Mouse (Mus musculus): Measurements from ENCODE around the gene Olfr839-ps1. TPM values are rescaled to one million over a fixed set of nuclear protein-coding genes. Genes with fewer than 3 reads are reported as not detected.

Olfr839-ps1 gene
- polyA plus RNA-seq (2014; fragmentation: Nextera tagmentation; extraction: Ambion mirVana), result not detected in 2 replicates

GRCm38 (mm10) chr9:19177212-19177611 is at the start of gene Olfr839-ps1:
Gene Olfr839-ps1 (minus strand): TSS chr9:19177312.
- no peaks in the 10 kb centered on the region for H3K36me3 ChIP-seq (ENCODE audit: control insufficient read depth, insufficient read depth, low read length)

GRCm38 (mm10) chr9:19136017-19136416 is 41.1 kb downstream of the Olfr839-ps1 start, which contains the start of gene Olfr837:
Gene Olfr837 (plus strand): TSS chr9:19136317.
- no peak for DNase-seq (ENCODE audit: low spot score)
- Histone ChIP-seq H3K27ac (ENCODE audit: low read depth, low read length) (no peak within 1 kb of the TSS), H3K4me2 (ENCODE audit: low read length) (no peak within 1 kb of the TSS), H3K4me1 (ENCODE audit: control insufficient read depth, insufficient read depth, low read length) (no peaks in the 10 kb centered on the region), H3K9ac (ENCODE audit: low read length) (no peak within 1 kb of the TSS), H3K4me3 (ENCODE audit: low read depth, low read length) (no peak within 1 kb of the TSS), H3K9me3 (replicated peaks; ENCODE audit: control insufficient read depth, low read length) (peaks cover 5% of the 10 kb centered on the region; the same call in 1 of the 2 replicates), H3K36me3 (ENCODE audit: control insufficient read depth, insufficient read depth, low read length) (no peaks in the 10 kb centered on the region), H3K27me3 (replicated peaks; ENCODE audit: control insufficient read depth, insufficient read depth, low read length) (no peaks in the 10 kb centered on the region)
- no peak for ATAC-seq
- WGBS, result 77% methylated on average over 1 of the region's 1 CpGs

More at GRCm38 (mm10) chr9:19177212-19177611, at the start of gene Olfr839-ps1:
- H3K9ac ChIP-seq (ENCODE audit: low read length), result no peak within 1 kb of the TSS
- H3K27me3 ChIP-seq (replicated peaks; ENCODE audit: control insufficient read depth, insufficient read depth, low read length), result no peaks in the 10 kb centered on the region
- H3K27ac ChIP-seq (ENCODE audit: low read depth, low read length), result no peak within 1 kb of the TSS
- H3K9me3 ChIP-seq (replicated peaks; ENCODE audit: control insufficient read depth, low read length), result peaks cover 15% of the 10 kb centered on the region
- WGBS, result 79% methylated on average over 1 of the region's 1 CpGs
- H3K4me1 ChIP-seq (ENCODE audit: control insufficient read depth, insufficient read depth, low read length), result no peaks in the 10 kb centered on the region
- DNase-seq (ENCODE audit: low spot score) (no peak), ATAC-seq (no peak)
- no peak within 1 kb of the TSS for H3K4me2 ChIP-seq (ENCODE audit: low read length)
- H3K4me3 ChIP-seq (ENCODE audit: low read depth, low read length), result no peak within 1 kb of the TSS

GRCm38 (mm10) chr9:19120082-19120481 is 57.0 kb downstream of the Olfr839-ps1 start, which contains the start of gene Olfr836:
Gene Olfr836 (plus strand): TSS chr9:19120382.
- no peaks in the 10 kb centered on the region for H3K27me3 ChIP-seq (replicated peaks; ENCODE audit: control insufficient read depth, insufficient read depth, low read length)
- no peaks in the 10 kb centered on the region for H3K4me1 ChIP-seq (ENCODE audit: control insufficient read depth, insufficient read depth, low read length)
- H3K4me2 ChIP-seq (ENCODE audit: low read length), result no peak within 1 kb of the TSS
- no peak within 1 kb of the TSS for H3K9ac ChIP-seq (ENCODE audit: low read length)
- no peak for DNase-seq (ENCODE audit: low spot score)
- H3K4me3 ChIP-seq (ENCODE audit: low read depth, low read length), result no peak within 1 kb of the TSS
- no peaks in the 10 kb centered on the region for H3K9me3 ChIP-seq (replicated peaks; ENCODE audit: control insufficient read depth, low read length)
- no peaks in the 10 kb centered on the region for H3K36me3 ChIP-seq (ENCODE audit: control insufficient read depth, insufficient read depth, low read length)
- ATAC-seq, result no peak
- H3K27ac ChIP-seq (ENCODE audit: low read depth, low read length), result no peak within 1 kb of the TSS

Other genes with a start within 250 kb of the Olfr839-ps1 start
- gene Olfr832, start 240.2 kb downstream of the Olfr839-ps1 start, polyA plus RNA-seq (2014; fragmentation: Nextera tagmentation; extraction: Ambion mirVana), result not detected in 2 replicates
- not detected in 2 replicates for gene Olfr834, start 189.3 kb downstream of the Olfr839-ps1 start, polyA plus RNA-seq (2014; fragmentation: Nextera tagmentation; extraction: Ambion mirVana)
- gene Olfr835, start 144.6 kb downstream of the Olfr839-ps1 start, polyA plus RNA-seq (2014; fragmentation: Nextera tagmentation; extraction: Ambion mirVana), result not detected in 2 replicates
- gene Olfr836, start 56.9 kb downstream of the Olfr839-ps1 start, polyA plus RNA-seq (2014; fragmentation: Nextera tagmentation; extraction: Ambion mirVana), result not detected in 2 replicates
- not detected in 2 replicates for gene Olfr837, start 41.0 kb downstream of the Olfr839-ps1 start, polyA plus RNA-seq (2014; fragmentation: Nextera tagmentation; extraction: Ambion mirVana)
- gene Olfr843, start 74.7 kb upstream of the Olfr839-ps1 start, polyA plus RNA-seq (2014; fragmentation: Nextera tagmentation; extraction: Ambion mirVana), result not detected in 2 replicates
- gene Olfr844, start 139.0 kb upstream of the Olfr839-ps1 start, polyA plus RNA-seq (2014; fragmentation: Nextera tagmentation; extraction: Ambion mirVana), result not detected in 2 replicates
- gene Olfr845, start 159.1 kb upstream of the Olfr839-ps1 start, polyA plus RNA-seq (2014; fragmentation: Nextera tagmentation; extraction: Ambion mirVana), result not detected in 2 replicates
- not detected in 2 replicates for gene Olfr846, start 186.7 kb upstream of the Olfr839-ps1 start, polyA plus RNA-seq (2014; fragmentation: Nextera tagmentation; extraction: Ambion mirVana)
- not detected in 2 replicates for gene Olfr847, start 201.4 kb upstream of the Olfr839-ps1 start, polyA plus RNA-seq (2014; fragmentation: Nextera tagmentation; extraction: Ambion mirVana)